Mouse (Mus musculus) ES-Bruce4 (cell line): Measurements from ENCODE around the gene Plekhh2.

Source experiments
- CTCF ChIP-seq: IDR thresholded peaks from one replicate; pipeline ENCODE4 v1.8.1; 2011; ENCODE audit warnings: low read depth, low read length
- EP300 ChIP-seq: IDR thresholded peaks from 2 replicates; pipeline ENCODE4 v1.6.1; 2011; ENCODE audit warnings: low read depth, low read length; ENCODE audit not compliant: insufficient read depth
- POLR2A ChIP-seq: IDR thresholded peaks from one replicate; pipeline ENCODE4 v1.8.1; 2011; ENCODE audit warnings: low read length; ENCODE audit not compliant: insufficient read depth

GRCm38 (mm10) chr17:84644292-84645050, 132.8 kb downstream of the Plekhh2 start:
- TF ChIP-seq CTCF (no peak), POLR2A (no peak), EP300 (no peak)
